Mouse (Mus musculus): ENCODE data around the gene Coq4. TPM values are rescaled to one million over a fixed set of nuclear protein-coding genes. Genes with fewer than 3 reads are reported as not detected.

Gene Coq4
- polyA plus RNA-seq, 1 experiment from 2014 or later, result 15.6 TPM

Small RNA genes within 50 kb of the gene (microRNA-seq; reads per million reads assigned to microRNA genes)
- gene Mir219a-2 (not detected), gene Mir219b (not detected)

Other genes with a start within 250 kb of the Coq4 start
- gene Rapgef1, start 167.8 kb upstream of the Coq4 start, polyA plus RNA-seq (2015; fragmentation: Nextera tagmentation; extraction: Ambion mirVana), result 5.3 and 5.4 TPM in 2 replicates
- gene Gm13420, start 35.8 kb upstream of the Coq4 start, polyA plus RNA-seq (2015; fragmentation: Nextera tagmentation; extraction: Ambion mirVana), result 0.30 TPM in 2 replicates
- not detected in 2 replicates for gene Gm13547, start 28.2 kb upstream of the Coq4 start, polyA plus RNA-seq (2015; fragmentation: Nextera tagmentation; extraction: Ambion mirVana)
- gene Trub2, start 1.0 kb downstream of the Coq4 start, polyA plus RNA-seq (2015; fragmentation: Nextera tagmentation; extraction: Ambion mirVana), result 16.2 and 19.1 TPM in 2 replicates
- gene Slc27a4, start 15.1 kb downstream of the Coq4 start, polyA plus RNA-seq (2015; fragmentation: Nextera tagmentation; extraction: Ambion mirVana), result 2.3 and 2.4 TPM in 2 replicates
- gene Urm1, start 32.6 kb downstream of the Coq4 start, polyA plus RNA-seq (2015; fragmentation: Nextera tagmentation; extraction: Ambion mirVana), result 9.9 and 11.4 TPM in 2 replicates
- 31.1 and 39.0 TPM in 2 replicates for gene Cercam, start 81.7 kb downstream of the Coq4 start, polyA plus RNA-seq (2015; fragmentation: Nextera tagmentation; extraction: Ambion mirVana)
- gene Odf2, start 101.7 kb downstream of the Coq4 start, polyA plus RNA-seq (2015; fragmentation: Nextera tagmentation; extraction: Ambion mirVana), result 39.5 and 49.9 TPM in 2 replicates
- gene Gle1, start 147.9 kb downstream of the Coq4 start, polyA plus RNA-seq (2015; fragmentation: Nextera tagmentation; extraction: Ambion mirVana), result 29.8 and 33.7 TPM in 2 replicates
- gene Sptan1, start 178.1 kb downstream of the Coq4 start, polyA plus RNA-seq (2015; fragmentation: Nextera tagmentation; extraction: Ambion mirVana), result 10.9 and 11.3 TPM in 2 replicates

All from liver, embryonic 13.5 days (tissue).